Mouse (Mus musculus) testis, adult 2 months (tissue): Measurements from ENCODE around the gene Pard3b. TPM values are rescaled to one million over a fixed set of nuclear protein-coding genes. Genes with fewer than 3 reads are reported as not detected.

ENCODE experiments used
- H3K27ac ChIP-seq: fragments of 200-500 bp; 2 replicates; pipeline ENCODE4 v1.5.1; 2012; ENCODE audit warnings: low read depth, low read length; ENCODE audit not compliant: control insufficient read depth, insufficient read depth
- H3K27me3 ChIP-seq: fragments of 200-500 bp; 2 replicates; pipeline ENCODE4 v1.6.1; 2012; ENCODE audit warnings: mild to moderate bottlenecking, low read length, moderate library complexity; ENCODE audit not compliant: control insufficient read depth, insufficient read depth
- H3K36me3 ChIP-seq: fragments of 200-500 bp; 2 replicates; pipeline ENCODE4 v1.6.1; 2012; ENCODE audit warnings: mild to moderate bottlenecking, low read length; ENCODE audit not compliant: control insufficient read depth, insufficient read depth
- H3K4me1 ChIP-seq: fragments of 200-500 bp; 2 replicates; pipeline ENCODE4 v1.6.1; 2012; ENCODE audit warnings: low read length; ENCODE audit not compliant: control insufficient read depth, insufficient read depth
- H3K4me3 ChIP-seq: fragments of 200-500 bp; 2 replicates; pipeline ENCODE4 v1.5.1; 2012; ENCODE audit warnings: low read depth, mild to moderate bottlenecking, low read length, moderate library complexity, mixed read lengths; ENCODE audit not compliant: control insufficient read depth
- CTCF ChIP-seq: fragments of 200-500 bp; IDR thresholded peaks from 2 replicates; pipeline ENCODE4 v1.5.1; 2012; ENCODE audit warnings: low read depth, mild to moderate bottlenecking, inconsistent platforms, low read length, moderate library complexity; ENCODE audit not compliant: control insufficient read depth, insufficient read depth, insufficient replicate concordance
- POLR2A ChIP-seq: fragments of 200-500 bp; IDR thresholded peaks from 2 replicates; pipeline ENCODE4 v1.6.1; 2012; ENCODE audit warnings: low read depth, mild to moderate bottlenecking, inconsistent platforms, low read length, moderate library complexity; ENCODE audit not compliant: control insufficient read depth
- polyA plus RNA-seq: library from polyadenylated mRNA; depleted of rRNA; stranded (reverse); fragments of >200 nt; gene quantifications from 2 replicates; pipeline ENCODE4 v1.2.3, GENCODE M21; 2012

The Pard3b gene
- polyA plus RNA-seq, 1 experiment, result 1.3 TPM

- no peaks in the 10 kb centered on the region for H3K27me3 ChIP-seq
- H3K4me1 ChIP-seq, result no peaks in the 10 kb centered on the region
- H3K4me3 ChIP-seq, result no peak overlapping the region
- no peaks in the 10 kb centered on the region for H3K36me3 ChIP-seq
- H3K27ac ChIP-seq, result no peak overlapping the region
- TF ChIP-seq POLR2A (no peak), CTCF (no peak)
Measured at GRCm38 (mm10) chr1:62619456-62619855, 980.8 kb downstream of the Pard3b start.

GRCm38 (mm10) chr1:62622447-62622846 is 983.8 kb downstream of the Pard3b start:
- H3K36me3 ChIP-seq, result no peaks in the 10 kb centered on the region
- no peaks in the 10 kb centered on the region for H3K4me1 ChIP-seq
- TF ChIP-seq CTCF (no peak), POLR2A (no peak)
- H3K27me3 ChIP-seq, result no peaks in the 10 kb centered on the region
- no peak overlapping the region for H3K27ac ChIP-seq
- no peak overlapping the region for H3K4me3 ChIP-seq

GRCm38 (mm10) chr1:62624166-62624565 is 985.5 kb downstream of the Pard3b start:
- H3K27ac ChIP-seq, result no peak overlapping the region
- H3K36me3 ChIP-seq, result no peaks in the 10 kb centered on the region
- no peaks in the 10 kb centered on the region for H3K4me1 ChIP-seq
- TF ChIP-seq POLR2A (no peak), CTCF (no peak)
- H3K4me3 ChIP-seq, result no peak overlapping the region
- no peaks in the 10 kb centered on the region for H3K27me3 ChIP-seq

- TF ChIP-seq CTCF (no peak), POLR2A (no peak)
- Histone ChIP-seq H3K4me3 (no peak overlapping the region), H3K27me3 (no peaks in the 10 kb centered on the region), H3K4me1 (no peaks in the 10 kb centered on the region), H3K27ac (no peak overlapping the region), H3K36me3 (no peaks in the 10 kb centered on the region)
Measured at GRCm38 (mm10) chr1:62624836-62625235, 986.2 kb downstream of the Pard3b start.

GRCm38 (mm10) chr1:62625332-62625731 is 986.7 kb downstream of the Pard3b start:
- H3K4me3 ChIP-seq, result no peak overlapping the region
- no peaks in the 10 kb centered on the region for H3K27me3 ChIP-seq
- H3K36me3 ChIP-seq, result no peaks in the 10 kb centered on the region
- H3K4me1 ChIP-seq, result no peaks in the 10 kb centered on the region
- TF ChIP-seq POLR2A (no peak), CTCF (no peak)
- H3K27ac ChIP-seq, result no peak overlapping the region

- Histone ChIP-seq H3K27me3 (no peaks in the 10 kb centered on the region), H3K4me3 (no peak overlapping the region), H3K4me1 (no peaks in the 10 kb centered on the region), H3K27ac (no peak overlapping the region), H3K36me3 (no peaks in the 10 kb centered on the region)
- no peak for TF ChIP-seq POLR2A
- TF ChIP-seq CTCF, result no peak
Measured at GRCm38 (mm10) chr1:62625819-62626505, 987.3 kb downstream of the Pard3b start.

- H3K27me3 ChIP-seq, result no peaks in the 10 kb centered on the region
- TF ChIP-seq POLR2A (no peak), CTCF (no peak)
- no peaks in the 10 kb centered on the region for H3K36me3 ChIP-seq
- no peak overlapping the region for H3K4me3 ChIP-seq
- H3K27ac ChIP-seq, result no peak overlapping the region
- no peaks in the 10 kb centered on the region for H3K4me1 ChIP-seq
Measured at GRCm38 (mm10) chr1:62629952-62630351, 991.3 kb downstream of the Pard3b start.
